Mouse (Mus musculus) spleen, embryonic (tissue): Measurements from ENCODE around the gene Gm5108.

Experiments
- CTCF ChIA-PET: fragments of 350-600 bp; sonication (Branson Sonifier 250); formaldehyde crosslinking; loops from one replicate; lab custom pipeline; 2022; lab: Charles Lee

The Gm5108 gene

DNA sequence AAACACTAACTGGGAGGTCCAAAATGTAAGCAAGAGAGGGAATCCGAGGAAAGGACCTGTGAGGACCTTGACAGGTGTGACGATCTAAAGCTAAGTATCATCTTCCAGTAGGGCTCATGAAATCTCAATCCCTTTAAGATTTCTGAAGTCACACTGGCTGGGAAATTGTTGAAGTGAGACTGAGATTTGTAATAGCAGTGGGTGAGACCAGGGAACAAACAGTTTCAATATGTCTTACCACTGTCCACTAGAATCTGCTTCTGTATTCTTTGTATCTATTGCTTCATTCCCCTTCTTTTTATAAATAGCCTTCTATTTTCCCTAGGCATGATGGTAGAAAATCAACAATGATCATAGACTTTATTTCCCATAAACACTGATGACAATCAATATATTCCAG is 79.4 kb downstream of the Gm5108 start:
- CTCF ChIA-PET: interaction anchor here (1.3 kb wide), 1 partner anchor 269 kb away, joined by 3 read pairs; no protein-coding TSS in a partner anchor
